In the genomic region with DNA sequence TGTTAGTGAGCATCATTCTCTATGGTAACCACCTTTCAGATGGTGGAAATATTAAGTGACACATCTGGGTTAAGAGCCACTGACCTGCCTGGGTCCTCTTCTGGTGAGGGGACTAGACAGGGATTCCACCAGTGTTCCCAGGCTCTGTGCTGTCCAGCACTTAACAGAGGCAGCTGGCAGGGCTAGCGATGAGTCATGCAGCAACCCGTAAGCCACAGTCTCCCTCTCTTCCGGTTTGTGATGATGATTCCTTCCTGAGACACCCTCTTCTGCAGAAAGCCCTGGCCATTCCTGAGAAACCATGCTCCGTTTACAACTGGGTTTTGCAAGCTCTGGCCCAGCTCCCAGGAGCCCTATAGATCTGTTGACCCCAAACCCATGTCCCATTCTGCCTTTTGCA, we compare ENCODE assay signal across 14 mouse cellular contexts. TPM values are rescaled to one million over a fixed set of nuclear protein-coding genes. Genes with fewer than 3 reads are reported as not detected.
A peak's percentile ranks its signal among the peaks of the same experiment; 100 is the strongest.
DNase-seq lines count a peak whose midpoint lies in the region; ATAC-seq and TF ChIP-seq lines count a peak whose summit lies in the region.
"Had no signal": no experiment of that assay in that cellular context is flagged by ENCODE, and none has a peak within 500 bp of the region (broad histone marks: within the 10 kb centered on the region; RNA-seq: fewer than 3 reads in every experiment).

No protein-coding gene starts in this region.

- H3ac ChIP-seq in C2C12 (ENCODE audit: control insufficient read depth, insufficient read length, low read depth): no peak overlapping the region

- H3K27ac ChIP-seq in hindbrain, embryonic 12.5 days: no peak overlapping the region
- H3K27ac ChIP-seq: embryonic facial prominence, embryonic 15.5 days; hindbrain, embryonic 14.5 days; midbrain, embryonic 12.5 days; neural tube, embryonic 15.5 days had no signal

- no peak overlapping the region for H3K4me2 ChIP-seq in hindbrain, embryonic 12.5 days (replicated peaks)
- H3K4me2 ChIP-seq: embryonic facial prominence, embryonic 15.5 days; hindbrain, embryonic 14.5 days; midbrain, embryonic 12.5 days; neural tube, embryonic 15.5 days had no signal

- H3K36me3 ChIP-seq in C2C12 (ENCODE audit: control insufficient read depth, insufficient read depth): no peaks in the 10 kb centered on the region
- H3K36me3 ChIP-seq in hindbrain, embryonic 12.5 days: no peaks in the 10 kb centered on the region
- H3K36me3 ChIP-seq: embryonic facial prominence, embryonic 15.5 days; midbrain, embryonic 12.5 days; neural tube, embryonic 15.5 days had no signal

- peaks cover 8% of the 10 kb centered on the region for H3K79me3 ChIP-seq in C2C12 (ENCODE audit: low read depth)

- intact Hi-C loops in left cerebral cortex, postnatal 10 days (cut with DNase I): no loop called here

- no peaks in the 10 kb centered on the region for H3K27me3 ChIP-seq in C2C12 (ENCODE audit: control insufficient read depth, insufficient read depth, insufficient read length)
- H3K27me3 ChIP-seq in hindbrain, embryonic 12.5 days: peaks cover 23% of the 10 kb centered on the region

- peak; percentile 56 to 78 for DNase-seq in heart, adult 18-20 months
- DNase-seq in heart, adult 8-10 months (ENCODE audit: low spot score): no peak
- DNase-seq in adrenal gland, postnatal 14 days: peak; percentile 73
- peak; percentile 43 for DNase-seq in induced T-regulatory cell, adult 2 months (ENCODE audit: low read depth)
- no peak for DNase-seq in left cerebral cortex, postnatal 10 days (ENCODE audit: extremely low spot score in 1 of 2, low spot score in 2 of 2)
- no peak for DNase-seq in layer of hippocampus, adult 9-11 months
- DNase-seq: cerebellum, postnatal 14 days; liver had no signal

- H3K4me3 ChIP-seq in C2C12 (ENCODE audit: insufficient read depth, poor library complexity, severe bottlenecking): no peak overlapping the region
- H3K4me3 ChIP-seq in hindbrain, embryonic 12.5 days: no peak overlapping the region
- H3K4me3 ChIP-seq: embryonic facial prominence, embryonic 15.5 days; midbrain, embryonic 12.5 days; neural tube, embryonic 15.5 days had no signal

- H3K79me2 ChIP-seq in C2C12 (ENCODE audit: control insufficient read depth, insufficient read depth): peaks cover 11% of the 10 kb centered on the region

- peaks cover 9% of the 10 kb centered on the region for H3K4me1 ChIP-seq in hindbrain, embryonic 12.5 days

- H3K9me3 ChIP-seq in hindbrain, embryonic 12.5 days (replicated peaks): no peaks in the 10 kb centered on the region
- H3K9me3 ChIP-seq: embryonic facial prominence, embryonic 15.5 days; midbrain, embryonic 12.5 days; neural tube, embryonic 15.5 days had no signal

- TF ChIP-seq CTCF in C2C12 (IDR thresholded peaks at IDR 0.05; ENCODE audit: control insufficient read depth, insufficient read depth, insufficient read length): no peak

- H3K9ac ChIP-seq in hindbrain, embryonic 12.5 days: no peak overlapping the region
- H3K9ac ChIP-seq: embryonic facial prominence, embryonic 15.5 days; hindbrain, embryonic 14.5 days; midbrain, embryonic 12.5 days; neural tube, embryonic 15.5 days had no signal

- ATAC-seq in hindbrain, embryonic 12.5 days (ENCODE audit: low FRiP score): no peak

- 80% methylated on average over 4 of the region's 4 CpGs for whole genome bisulfite sequencing in hindbrain, embryonic 12.5 days

TF ChIP-seq in C2C12, 6 proteins besides CTCF, POLR2A, EP300 and RAD21:
- no peak for TF ChIP-seq USF1 (IDR thresholded peaks at IDR 0.05; ENCODE audit: low read depth)
- TF ChIP-seq FOSL1 (IDR thresholded peaks at IDR 0.05; ENCODE audit: insufficient read depth, low read length, poor library complexity, severe bottlenecking): peak; percentile 64
- no peak for TF ChIP-seq MAX (IDR thresholded peaks at IDR 0.05)
- peak; percentile 84 for TF ChIP-seq MYOD1 (IDR thresholded peaks at IDR 0.05; ENCODE audit: control insufficient read depth, insufficient read length, low read depth)
- TF ChIP-seq CEBPB (IDR thresholded peaks at IDR 0.05; ENCODE audit: low read depth): no peak

RNA-seq across cellular contexts. Expression of a gene that starts 3.9 kb away (rescaled TPM):
- total RNA-seq in heart, adult 18-20 months (2021): 1 to 10 TPM; 4.0 to 4.1 TPM
- 1 to 10 TPM; 3.5 to 5.7 (median 3.9) TPM for total RNA-seq in heart, adult 8-10 months (2022)
- 6.7 TPM for polyA plus RNA-seq in C2C12 (2012; fragmentation: generic; extraction: Trizol)
- 5.4 and 6.3 TPM in 2 replicates for total RNA-seq in adrenal gland, postnatal 14 days (2021)
- total RNA-seq in left cerebral cortex, postnatal 10 days (2021): 1 to 10 TPM in 1 of 2 experiments, under 1 TPM in 1; 0.57 to 1.2 TPM
- polyA plus RNA-seq in hindbrain, embryonic 12.5 days (2016; fragmentation: Nextera tagmentation; extraction: Ambion mirVana): 0.40 and 0.50 TPM in 2 replicates

RNA-seq across cellular contexts. Expression of a gene that starts 46.6 kb away (rescaled TPM):
- 10 to 100 TPM; 18.3 to 23.4 TPM for total RNA-seq in heart, adult 18-20 months (2021)
- 10 to 100 TPM; 13.3 to 20.8 (median 19.9) TPM for total RNA-seq in heart, adult 8-10 months (2022)
- polyA plus RNA-seq in C2C12 (2012; fragmentation: generic; extraction: Trizol): 31.3 TPM
- total RNA-seq in adrenal gland, postnatal 14 days (2021): 28.9 and 33.0 TPM in 2 replicates
- 100 to 1,000 TPM; 142 to 151 TPM for total RNA-seq in left cerebral cortex, postnatal 10 days (2021)
- polyA plus RNA-seq in hindbrain, embryonic 12.5 days (2016; fragmentation: Nextera tagmentation; extraction: Ambion mirVana): 118 and 130 TPM in 2 replicates

Comparison
In these comparisons a context has a peak if more than half of its experiments do, and no peak if none do; other contexts are left out.
1. DNase-seq: peak in heart, adult 18-20 months (2 of 2), adrenal gland, postnatal 14 days (single experiment) and induced T-regulatory cell, adult 2 months (single experiment); none in heart, adult 8-10 months (single experiment), left cerebral cortex, postnatal 10 days (0 of 2) and layer of hippocampus, adult 9-11 months (single experiment).